8 mouse cellular contexts compared by ENCODE assay signal in the genomic region with DNA sequence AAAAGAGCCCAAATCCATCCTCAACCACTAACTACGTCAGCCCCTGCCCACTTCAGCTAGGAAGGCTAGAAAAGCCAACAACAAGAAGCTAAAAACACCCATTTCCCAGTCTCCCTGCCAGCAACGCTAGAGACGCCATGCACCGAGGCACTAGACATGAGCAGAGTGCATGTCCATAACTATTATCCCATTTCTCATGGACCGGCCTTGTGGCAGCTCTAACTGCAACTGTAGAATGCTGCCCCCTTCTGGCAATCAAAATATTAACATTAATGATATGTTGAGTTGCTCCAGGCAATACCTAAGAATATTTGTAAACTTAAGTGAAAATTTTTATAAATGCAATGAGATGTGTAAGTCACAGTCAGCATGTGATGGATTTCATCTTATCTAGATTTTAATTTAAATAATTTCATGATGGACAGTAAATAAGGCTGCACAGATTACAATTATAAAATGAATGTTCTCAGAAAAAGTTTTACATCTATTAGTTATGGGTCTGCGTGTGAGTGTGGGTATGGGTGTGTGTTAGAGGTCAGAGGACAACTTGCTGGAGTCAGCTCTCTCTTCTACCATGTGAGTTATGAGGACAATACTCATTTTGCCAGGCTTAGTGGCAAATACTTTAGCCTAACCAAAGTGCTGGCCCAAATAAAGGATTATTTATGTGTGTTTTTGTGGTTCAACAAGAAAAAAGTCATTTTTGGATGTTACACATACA.
A peak's percentile ranks its signal among the peaks of the same experiment; 100 is the strongest.
DNase-seq lines count a peak whose midpoint lies in the region; ATAC-seq lines count a peak whose summit lies in the region.

No protein-coding gene starts in this region.

- no peak overlapping the region for H3K4me3 ChIP-seq in heart, embryonic 11.5 days (ENCODE audit: low read depth, low read length)
- H3K4me3 ChIP-seq in hindbrain, embryonic 14.5 days (replicated peaks; ENCODE audit: low read length): no peak overlapping the region
- no peak overlapping the region for H3K4me3 ChIP-seq in limb, embryonic 11.5 days (ENCODE audit: low read depth, low read length)

- H3K27me3 ChIP-seq in heart, embryonic 11.5 days (ENCODE audit: control insufficient read depth, insufficient read depth, low read length): no peaks in the 10 kb centered on the region
- H3K27me3 ChIP-seq in hindbrain, embryonic 14.5 days (ENCODE audit: control insufficient read depth, insufficient read depth, low read length): no peaks in the 10 kb centered on the region
- no peaks in the 10 kb centered on the region for H3K27me3 ChIP-seq in limb, embryonic 11.5 days (ENCODE audit: control insufficient read depth, insufficient read depth, low read length)

- DNase-seq in heart, adult 18-20 months: peak; percentile 15 to 59
- DNase-seq in CD4-positive helper T cell, adult 2 months (ENCODE audit: low read depth, low spot score): peak; percentile 48
- peak; percentile 11 for DNase-seq in adrenal gland, adult 2 months
- DNase-seq in embryo, embryonic 11 days: peak; percentile 81
- DNase-seq in hindbrain, embryonic 14.5 days (ENCODE audit: low spot score): peak; percentile 79
- peak; percentile 24 for DNase-seq in limb, embryonic 11.5 days (ENCODE audit: low spot score)
- peak; percentile 22 for DNase-seq in right cerebral cortex, postnatal 4 days

- no peak for ATAC-seq in heart, embryonic 11.5 days (replicated peaks; ENCODE audit: insufficient number of reproducible peaks, low FRiP score, low TSS enrichment)
- no peak for ATAC-seq in hindbrain, embryonic 14.5 days (ENCODE audit: low FRiP score)
- ATAC-seq in limb, embryonic 11.5 days (ENCODE audit: insufficient number of reproducible peaks, low FRiP score, low TSS enrichment, low read depth): no peak

- H3K36me3 ChIP-seq in heart, embryonic 11.5 days (ENCODE audit: control insufficient read depth, insufficient read depth, low read length): no peaks in the 10 kb centered on the region
- no peaks in the 10 kb centered on the region for H3K36me3 ChIP-seq in hindbrain, embryonic 14.5 days (replicated peaks; ENCODE audit: control insufficient read depth, insufficient read depth)
- no peaks in the 10 kb centered on the region for H3K36me3 ChIP-seq in limb, embryonic 11.5 days (ENCODE audit: control insufficient read depth, insufficient read depth, low read length)

- H3K9me3 ChIP-seq in heart, embryonic 11.5 days (replicated peaks; ENCODE audit: control insufficient read depth, low read length): no peaks in the 10 kb centered on the region
- H3K9me3 ChIP-seq in hindbrain, embryonic 14.5 days (ENCODE audit: control insufficient read depth, low read length): no peaks in the 10 kb centered on the region
- no peaks in the 10 kb centered on the region for H3K9me3 ChIP-seq in limb, embryonic 11.5 days (ENCODE audit: control insufficient read depth, low read length)

- no peak overlapping the region for H3K4me2 ChIP-seq in heart, embryonic 11.5 days
- H3K4me2 ChIP-seq in hindbrain, embryonic 14.5 days (replicated peaks): no peak overlapping the region
- no peak overlapping the region for H3K4me2 ChIP-seq in limb, embryonic 11.5 days (ENCODE audit: low read depth, severe bottlenecking)

- H3K4me1 ChIP-seq in heart, embryonic 11.5 days (ENCODE audit: control insufficient read depth, insufficient read depth, low read length): peaks cover under 1% of the 10 kb centered on the region; the same call in 1 of the 2 replicates
- H3K4me1 ChIP-seq in hindbrain, embryonic 14.5 days (replicated peaks; ENCODE audit: control insufficient read depth, insufficient read depth, low read length): no peaks in the 10 kb centered on the region
- H3K4me1 ChIP-seq in limb, embryonic 11.5 days (ENCODE audit: control insufficient read depth, insufficient read depth, low read length): no peaks in the 10 kb centered on the region; the same call in 1 of the 2 replicates

- H3K27ac ChIP-seq in heart, embryonic 11.5 days (ENCODE audit: low read depth, low read length): no peak overlapping the region
- H3K27ac ChIP-seq in hindbrain, embryonic 14.5 days: no peak overlapping the region
- no peak overlapping the region for H3K27ac ChIP-seq in limb, embryonic 11.5 days (replicated peaks; ENCODE audit: low read depth, low read length)

- H3K9ac ChIP-seq in heart, embryonic 11.5 days (ENCODE audit: low read depth, low read length): no peak overlapping the region
- H3K9ac ChIP-seq in hindbrain, embryonic 14.5 days: no peak overlapping the region
- H3K9ac ChIP-seq in limb, embryonic 11.5 days (ENCODE audit: low read length): no peak overlapping the region

- WGBS in heart, embryonic 11.5 days (ENCODE audit: insufficient replicate concordance): 63% methylated on average over 6 of the region's 6 CpGs
- 47% methylated on average over 6 of the region's 6 CpGs for WGBS in hindbrain, embryonic 14.5 days
- WGBS in limb, embryonic 11.5 days: 75% methylated on average over 6 of the region's 6 CpGs

Comparison
In these comparisons a context has a peak if more than half of its experiments do, and no peak if none do; other contexts are left out.
1. DNase-seq: peak in every context shown above with its lines; median percentile 81 in embryo, embryonic 11 days; 79 in hindbrain, embryonic 14.5 days; 48 in CD4-positive helper T cell, adult 2 months; 37 in heart, adult 18-20 months; 24 in limb, embryonic 11.5 days; 22 in right cerebral cortex, postnatal 4 days; 11 in adrenal gland, adult 2 months.